Mouse (Mus musculus): ENCODE measurements around the gene 1700028J19Rik.

DNA sequence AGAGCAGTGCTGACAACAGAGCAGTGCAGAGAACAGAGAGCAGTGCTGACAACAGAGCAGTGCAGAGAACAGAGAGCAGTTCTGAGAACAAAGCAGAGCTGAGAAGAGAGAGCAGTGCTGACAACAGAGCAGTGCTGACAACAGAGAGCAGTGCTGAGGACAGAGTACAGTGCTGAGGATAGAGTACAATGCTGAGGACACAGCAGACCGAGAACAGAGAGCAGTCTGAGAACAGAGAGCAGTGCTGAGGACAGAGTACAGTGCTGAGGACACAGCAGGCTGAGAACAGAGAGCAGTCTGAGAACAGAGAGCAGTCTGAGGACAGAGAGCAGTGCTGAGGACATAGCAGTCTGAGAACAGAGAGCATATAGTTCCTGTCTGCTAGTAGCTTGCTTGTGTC, 5.8 kb downstream of the 1700028J19Rik start:
- no peak for TF ChIP-seq GATA1 (IDR thresholded peaks at IDR 0.05; ENCODE audit: borderline replicate concordance, low read length)
- no peak for TF ChIP-seq CTCF (IDR thresholded peaks at IDR 0.05; ENCODE audit: low read depth, low read length)
